Mouse (Mus musculus) heart, embryonic 12.5 days (tissue): Measurements from ENCODE around the gene Cytip. TPM values are rescaled to one million over a fixed set of nuclear protein-coding genes. Genes with fewer than 3 reads are reported as not detected.

Experiments
- ATAC-seq: fragments of 200-750 bp; cut with Nextera tagmentation; 2 replicates; pipeline ENCODE4 v1.8.0; 2017; ENCODE audit warnings: moderate TSS enrichment, moderate library complexity; ENCODE audit not compliant: insufficient number of reproducible peaks, low FRiP score
- H3K27ac ChIP-seq: fragments of 300-500 bp; sonication (generic); 2 replicates; pipeline ENCODE4 v1.5.1; 2016; ENCODE audit warnings: mild to moderate bottlenecking, moderate library complexity; ENCODE audit not compliant: poor library complexity, severe bottlenecking
- H3K27me3 ChIP-seq: fragments of 300-500 bp; sonication (generic); replicated peaks from 2 replicates; pipeline ENCODE4 v1.6.1; 2016; ENCODE audit warnings: mild to moderate bottlenecking, moderate library complexity
- H3K36me3 ChIP-seq: fragments of 300-500 bp; sonication (generic); 2 replicates; pipeline ENCODE4 v1.6.1; 2016; ENCODE audit warnings: mild to moderate bottlenecking, moderate library complexity
- H3K4me1 ChIP-seq: fragments of 300-500 bp; sonication (generic); replicated peaks from 2 replicates; pipeline ENCODE4 v1.6.1; 2016; ENCODE audit warnings: mild to moderate bottlenecking
- H3K4me2 ChIP-seq: fragments of 300-500 bp; sonication (generic); 2 replicates; pipeline ENCODE4 v1.6.1; 2016; ENCODE audit warnings: mild to moderate bottlenecking, moderate library complexity
- H3K4me3 ChIP-seq: fragments of 300-500 bp; sonication (generic); 2 replicates; pipeline ENCODE4 v1.5.1; 2016; ENCODE audit warnings: mild to moderate bottlenecking
- H3K9ac ChIP-seq: fragments of 300-500 bp; sonication (generic); 2 replicates; pipeline ENCODE4 v1.6.1; 2016; ENCODE audit warnings: mild to moderate bottlenecking, moderate library complexity
- H3K9me3 ChIP-seq: fragments of 300-500 bp; sonication (generic); replicated peaks from 2 replicates; pipeline ENCODE4 v1.6.1; 2016; ENCODE audit warnings: mild to moderate bottlenecking, moderate library complexity
- WGBS: fragments of 180-500 bp; shearing (Covaris S2); methylation state at CpG from one replicate; pipeline ENCODE4 v1.1.7; 2016; 5-methylcytosine and 5-hydroxymethylcytosine counted together
- polyA plus RNA-seq: library from polyadenylated mRNA; unstranded; fragments of >200 nt; fragmentation: Nextera tagmentation; extraction: Ambion mirVana; gene quantifications from 2 replicates; pipeline ENCODE4 v1.2.1, GENCODE M21; 2016

Cytip gene
- polyA plus RNA-seq, 1 experiment from 2014 or later = 0.27 TPM

DNA sequence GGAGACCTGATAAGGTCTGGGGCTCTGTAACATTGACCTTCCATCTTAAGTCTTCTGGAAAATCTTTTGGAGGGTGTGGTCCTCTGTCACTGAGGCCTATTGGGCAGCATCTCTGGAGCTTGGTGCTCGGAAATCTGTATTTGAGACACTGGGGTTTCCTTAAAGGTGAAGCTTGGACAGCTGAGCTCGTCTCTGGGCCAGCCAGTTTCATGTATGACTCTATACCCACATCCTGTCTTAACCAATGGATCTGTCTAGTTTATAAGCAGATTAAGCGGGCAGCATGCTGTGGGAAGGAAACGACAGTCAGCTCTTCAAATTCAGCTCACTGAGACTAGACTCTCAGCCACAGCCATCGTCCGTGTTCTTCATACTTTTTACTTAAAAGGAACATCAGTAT, 88.3 kb downstream of the Cytip start:
- no peaks in the 10 kb centered on the region for H3K27me3 ChIP-seq
- WGBS = 78% methylated on average over 6 of the region's 6 CpGs
- H3K4me1 ChIP-seq = no peaks in the 10 kb centered on the region
- H3K9ac ChIP-seq = no peak overlapping the region
- no peak overlapping the region for H3K4me2 ChIP-seq
- ATAC-seq = no peak
- no peak overlapping the region for H3K27ac ChIP-seq
- no peaks in the 10 kb centered on the region for H3K9me3 ChIP-seq
- no peaks in the 10 kb centered on the region for H3K36me3 ChIP-seq
- H3K4me3 ChIP-seq = no peak overlapping the region

DNA sequence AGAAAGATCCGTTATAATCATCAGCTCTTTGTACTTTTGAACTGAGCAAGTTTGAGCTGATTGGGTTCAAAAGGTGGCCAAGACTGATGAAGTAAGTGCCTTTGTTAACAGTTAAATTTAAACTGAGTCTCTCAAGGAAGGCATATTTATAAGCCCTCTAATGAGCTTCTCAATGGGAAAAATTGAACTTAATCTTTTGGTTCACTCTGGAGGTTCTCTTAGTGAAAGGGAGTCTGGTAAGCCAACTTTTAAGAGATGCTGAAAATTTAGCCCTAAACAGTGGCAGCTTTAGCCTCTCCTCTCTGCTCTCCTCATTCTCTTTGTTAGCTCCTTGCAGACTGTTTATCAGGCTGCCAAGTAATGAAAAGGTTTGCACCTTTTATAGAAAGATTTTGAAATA, 100.5 kb downstream of the Cytip start:
- no peak for ATAC-seq
- Histone ChIP-seq H3K4me3 (no peak overlapping the region), H3K27ac (no peak overlapping the region), H3K36me3 (no peaks in the 10 kb centered on the region), H3K9ac (no peak overlapping the region), H3K4me1 (no peaks in the 10 kb centered on the region), H3K27me3 (no peaks in the 10 kb centered on the region), H3K4me2 (no peak overlapping the region), H3K9me3 (no peaks in the 10 kb centered on the region)
- 69% methylated on average over 1 of the region's 1 CpGs for WGBS

DNA sequence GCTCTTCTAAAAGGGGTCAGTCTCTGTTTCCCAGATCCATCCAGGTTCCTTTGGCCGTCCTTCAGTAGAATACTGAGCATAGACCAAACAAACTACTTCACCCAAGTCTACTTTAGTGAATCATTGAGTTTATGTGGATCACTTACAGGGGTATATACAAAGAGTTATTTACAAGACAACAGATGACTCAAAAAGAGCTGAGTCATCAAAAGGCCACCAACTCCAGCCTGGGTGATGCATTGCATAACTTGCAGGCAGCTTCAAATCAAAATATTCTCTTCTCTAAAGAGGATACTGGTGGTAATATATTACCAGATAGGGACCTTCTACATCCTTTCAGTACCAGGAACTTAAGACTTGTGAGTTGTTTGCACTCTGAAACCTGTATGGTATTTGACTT, 108.9 kb downstream of the Cytip start:
- no peaks in the 10 kb centered on the region for H3K36me3 ChIP-seq
- no peaks in the 10 kb centered on the region for H3K27me3 ChIP-seq
- H3K4me3 ChIP-seq = no peak overlapping the region
- H3K4me2 ChIP-seq = no peak overlapping the region
- no peak overlapping the region for H3K27ac ChIP-seq
- no peaks in the 10 kb centered on the region for H3K9me3 ChIP-seq
- no peaks in the 10 kb centered on the region for H3K4me1 ChIP-seq
- 68% methylated on average over 1 of the region's 1 CpGs for WGBS
- H3K9ac ChIP-seq = no peak overlapping the region
- no peak for ATAC-seq

DNA sequence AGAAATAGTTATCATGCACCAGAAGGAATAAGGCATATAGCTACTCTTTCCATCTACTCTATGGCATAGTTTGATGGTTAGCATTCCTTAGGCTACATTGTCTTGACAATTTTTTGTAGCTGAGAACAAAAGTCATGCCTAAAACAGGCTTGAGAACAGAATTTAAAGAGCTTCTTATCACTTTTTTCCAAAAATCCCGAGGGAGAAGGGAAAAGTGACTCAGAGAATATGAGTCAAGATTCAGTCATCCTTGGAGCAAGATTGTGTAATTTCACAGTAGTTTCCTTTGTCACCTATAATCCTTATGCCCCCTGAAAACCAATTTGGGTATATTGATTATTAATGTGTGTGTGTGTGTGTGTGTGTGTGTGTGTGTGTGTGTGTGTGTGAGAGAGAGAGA, 115.5 kb downstream of the Cytip start:
- Histone ChIP-seq H3K4me2 (no peak overlapping the region), H3K27ac (no peak overlapping the region), H3K4me3 (no peak overlapping the region), H3K4me1 (no peaks in the 10 kb centered on the region), H3K9ac (no peak overlapping the region), H3K36me3 (no peaks in the 10 kb centered on the region), H3K9me3 (no peaks in the 10 kb centered on the region), H3K27me3 (no peaks in the 10 kb centered on the region)
- ATAC-seq = no peak
- 17% methylated on average over 1 of the region's 1 CpGs for WGBS

Other genes starting within 250 kb of the Cytip start
- 0.58 and 0.66 TPM in 2 replicates for gene Galnt5, start 197.6 kb downstream of the Cytip start, polyA plus RNA-seq
- not detected in 2 replicates for gene Ermn, start 142.7 kb downstream of the Cytip start, polyA plus RNA-seq
- 2.1 and 2.5 TPM in 2 replicates for gene Acvr1c, start 162.4 kb upstream of the Cytip start, polyA plus RNA-seq